Mouse (Mus musculus): ENCODE data around the gene Rab4a. TPM values are rescaled to one million over a fixed set of nuclear protein-coding genes. Genes with fewer than 3 reads are reported as not detected.

The Rab4a gene
- polyA plus RNA-seq, 1 experiment from 2014 or later = 33.2 TPM

GRCm38 (mm10) chr8:123768492-123769356, 37.1 kb upstream of the Rab4a start:
- no peak for ATAC-seq (ENCODE audit: extremely low read depth, insufficient number of reproducible peaks, low FRiP score, low TSS enrichment)
- no peak overlapping the region for H3K27ac ChIP-seq (replicated peaks)

GRCm38 (mm10) chr8:123773468-123773867, 32.3 kb upstream of the Rab4a start:
- no peaks in the 10 kb centered on the region for H3K9me3 ChIP-seq
- H3K4me1 ChIP-seq = peaks cover 11% of the 10 kb centered on the region; the same call in 1 of the 2 replicates
- no peak overlapping the region for H3K27ac ChIP-seq (replicated peaks)
- no peak overlapping the region for H3K9ac ChIP-seq
- WGBS = 38% methylated on average over 12 of the region's 12 CpGs
- H3K4me2 ChIP-seq = peak overlapping the region; percentile 4; the same call in 1 of the 2 replicates
- no peaks in the 10 kb centered on the region for H3K36me3 ChIP-seq
- H3K27me3 ChIP-seq (replicated peaks) = 0 out of 2 replicates have a peak, but pooled peaks cover 2% of the 10 kb centered on the region
- ATAC-seq (ENCODE audit: extremely low read depth, insufficient number of reproducible peaks, low FRiP score, low TSS enrichment) = no peak
- H3K4me3 ChIP-seq = no peak overlapping the region

More at GRCm38 (mm10) chr8:123768492-123769356, 37.1 kb upstream of the Rab4a start:
- H3K27me3 ChIP-seq (replicated peaks) = peaks cover 14% of the 10 kb centered on the region; the same call in 1 of the 2 replicates
- H3K4me1 ChIP-seq = peaks cover 17% of the 10 kb centered on the region
- H3K4me2 ChIP-seq = no peak overlapping the region
- no peaks in the 10 kb centered on the region for H3K36me3 ChIP-seq
- no peaks in the 10 kb centered on the region for H3K9me3 ChIP-seq
- 63% methylated on average over 16 of the region's 16 CpGs for WGBS
- no peak overlapping the region for H3K9ac ChIP-seq
- H3K4me3 ChIP-seq = no peak overlapping the region

GRCm38 (mm10) chr8:123774491-123774890, 31.3 kb upstream of the Rab4a start:
- Histone ChIP-seq H3K4me1 (peaks cover 11% of the 10 kb centered on the region; the same call in 1 of the 2 replicates), H3K27me3 (replicated peaks) (no peaks in the 10 kb centered on the region), H3K9ac (no peak overlapping the region), H3K4me2 (no peak overlapping the region), H3K9me3 (no peaks in the 10 kb centered on the region), H3K36me3 (no peaks in the 10 kb centered on the region), H3K4me3 (no peak overlapping the region), H3K27ac (replicated peaks) (no peak overlapping the region)
- ATAC-seq (ENCODE audit: extremely low read depth, insufficient number of reproducible peaks, low FRiP score, low TSS enrichment) = no peak
- WGBS = 85% methylated on average over 1 of the region's 1 CpGs

- no peak overlapping the region for H3K27ac ChIP-seq (replicated peaks)
- no peak for ATAC-seq (ENCODE audit: extremely low read depth, insufficient number of reproducible peaks, low FRiP score, low TSS enrichment)
These were observed 28.5 kb upstream of the Rab4a start for GRCm38 (mm10) chr8:123777319-123777718.

GRCm38 (mm10) chr8:123780471-123780870, 25.3 kb upstream of the Rab4a start:
- no peak overlapping the region for H3K9ac ChIP-seq
- no peak overlapping the region for H3K4me2 ChIP-seq
- H3K27me3 ChIP-seq (replicated peaks) = no peaks in the 10 kb centered on the region; the same call in 1 of the 2 replicates
- ATAC-seq (ENCODE audit: extremely low read depth, insufficient number of reproducible peaks, low FRiP score, low TSS enrichment) = no peak
- H3K27ac ChIP-seq (replicated peaks) = no peak overlapping the region
- H3K4me1 ChIP-seq = peaks cover 27% of the 10 kb centered on the region
- WGBS = 44% methylated on average over 3 of the region's 3 CpGs
- no peaks in the 10 kb centered on the region for H3K36me3 ChIP-seq
- H3K4me3 ChIP-seq = no peak overlapping the region
- H3K9me3 ChIP-seq = no peaks in the 10 kb centered on the region

More at GRCm38 (mm10) chr8:123777319-123777718, 28.5 kb upstream of the Rab4a start:
- H3K9me3 ChIP-seq = no peaks in the 10 kb centered on the region
- no peak overlapping the region for H3K4me2 ChIP-seq
- H3K36me3 ChIP-seq = no peaks in the 10 kb centered on the region
- no peaks in the 10 kb centered on the region; the same call in 1 of the 2 replicates for H3K27me3 ChIP-seq (replicated peaks)
- 44% methylated on average over 7 of the region's 7 CpGs for WGBS
- peak overlapping the region; percentile 33; the same call in 1 of the 2 replicates for H3K9ac ChIP-seq
- no peak overlapping the region for H3K4me3 ChIP-seq
- peaks cover 23% of the 10 kb centered on the region for H3K4me1 ChIP-seq

GRCm38 (mm10) chr8:123781256-123781655, 24.5 kb upstream of the Rab4a start:
- no peaks in the 10 kb centered on the region for H3K9me3 ChIP-seq
- no peak overlapping the region for H3K4me2 ChIP-seq
- H3K4me3 ChIP-seq = no peak overlapping the region
- H3K9ac ChIP-seq = no peak overlapping the region
- no peak for ATAC-seq (ENCODE audit: extremely low read depth, insufficient number of reproducible peaks, low FRiP score, low TSS enrichment)
- H3K27ac ChIP-seq (replicated peaks) = no peak overlapping the region
- H3K4me1 ChIP-seq = peaks cover 27% of the 10 kb centered on the region
- peaks cover 2% of the 10 kb centered on the region; the same call in 1 of the 2 replicates for H3K27me3 ChIP-seq (replicated peaks)
- H3K36me3 ChIP-seq = no peaks in the 10 kb centered on the region
- whole genome bisulfite sequencing = 52% methylated on average over 8 of the region's 8 CpGs

- H3K27me3 ChIP-seq (replicated peaks) = peaks cover 7% of the 10 kb centered on the region; the same call in 1 of the 2 replicates
- no peaks in the 10 kb centered on the region for H3K9me3 ChIP-seq
- no peak overlapping the region for H3K9ac ChIP-seq
- H3K4me1 ChIP-seq = peaks cover 16% of the 10 kb centered on the region
- 10% methylated on average over 6 of the region's 6 CpGs for WGBS
- ATAC-seq (ENCODE audit: extremely low read depth, insufficient number of reproducible peaks, low FRiP score, low TSS enrichment) = peak; percentile 40; the same call in 1 of the 2 replicates
- no peak overlapping the region for H3K27ac ChIP-seq (replicated peaks)
- no peaks in the 10 kb centered on the region for H3K36me3 ChIP-seq
- H3K4me2 ChIP-seq = no peak overlapping the region
- H3K4me3 ChIP-seq = no peak overlapping the region
These were observed 22.1 kb upstream of the Rab4a start for GRCm38 (mm10) chr8:123783525-123784249.

GRCm38 (mm10) chr8:123786166-123786565, 19.6 kb upstream of the Rab4a start:
- whole genome bisulfite sequencing = 78% methylated on average over 6 of the region's 6 CpGs
- no peak overlapping the region for H3K4me3 ChIP-seq
- no peak overlapping the region for H3K9ac ChIP-seq
- H3K27ac ChIP-seq (replicated peaks) = no peak overlapping the region
- H3K4me1 ChIP-seq = peaks cover 8% of the 10 kb centered on the region
- no peak for ATAC-seq (ENCODE audit: extremely low read depth, insufficient number of reproducible peaks, low FRiP score, low TSS enrichment)
- peaks cover 21% of the 10 kb centered on the region for H3K27me3 ChIP-seq (replicated peaks)
- no peak overlapping the region for H3K4me2 ChIP-seq
- H3K36me3 ChIP-seq = no peaks in the 10 kb centered on the region
- no peaks in the 10 kb centered on the region for H3K9me3 ChIP-seq

- WGBS = 67% methylated on average over 6 of the region's 6 CpGs
- peaks cover 25% of the 10 kb centered on the region for H3K27me3 ChIP-seq (replicated peaks)
- H3K27ac ChIP-seq (replicated peaks) = no peak overlapping the region
- H3K36me3 ChIP-seq = no peaks in the 10 kb centered on the region
- no peak overlapping the region for H3K9ac ChIP-seq
- H3K4me2 ChIP-seq = no peak overlapping the region
- ATAC-seq (ENCODE audit: extremely low read depth, insufficient number of reproducible peaks, low FRiP score, low TSS enrichment) = no peak
- H3K9me3 ChIP-seq = no peaks in the 10 kb centered on the region
- H3K4me3 ChIP-seq = no peak overlapping the region
- 0 out of 2 replicates have a peak, but pooled peaks cover 4% of the 10 kb centered on the region for H3K4me1 ChIP-seq
These were observed 19.1 kb upstream of the Rab4a start for GRCm38 (mm10) chr8:123786644-123787043.

- H3K36me3 ChIP-seq = no peaks in the 10 kb centered on the region
- H3K4me3 ChIP-seq = peak overlapping the region; percentile 24
- H3K27ac ChIP-seq (replicated peaks) = no peak overlapping the region
- peaks cover 29% of the 10 kb centered on the region for H3K27me3 ChIP-seq (replicated peaks)
- H3K9ac ChIP-seq = peak overlapping the region; percentile 19; the same call in 1 of the 2 replicates
- peak overlapping the region; percentile 53 for H3K4me2 ChIP-seq
- H3K4me1 ChIP-seq = 0 out of 2 replicates have a peak, but pooled peaks cover 4% of the 10 kb centered on the region
- no peaks in the 10 kb centered on the region for H3K9me3 ChIP-seq
- no peak for ATAC-seq (ENCODE audit: extremely low read depth, insufficient number of reproducible peaks, low FRiP score, low TSS enrichment)
- 36% methylated on average over 21 of the region's 21 CpGs for WGBS
These were observed 18.4 kb upstream of the Rab4a start for GRCm38 (mm10) chr8:123787254-123787897.
